Mouse (Mus musculus) embryonic facial prominence, embryonic 11.5 days (tissue): Measurements from ENCODE around the gene Amn. TPM values are rescaled to one million over a fixed set of nuclear protein-coding genes. Genes with fewer than 3 reads are reported as not detected.

Source experiments
- ATAC-seq: fragments of 200-750 bp; cut with Nextera tagmentation; replicated peaks from 2 replicates; pipeline ENCODE4 v1.8.0; 2017; ENCODE audit warnings: low read depth; ENCODE audit not compliant: insufficient number of reproducible peaks, low FRiP score, low TSS enrichment
- DNase-seq: peaks from one replicate; pipeline ENCODE4 v3.0.0-alpha.2; 2015; ENCODE audit warnings: low spot score
- H3K27ac ChIP-seq: fragments of 300-500 bp; sonication (generic); replicated peaks from 2 replicates; pipeline ENCODE4 v1.5.1; 2014; ENCODE audit warnings: mild to moderate bottlenecking, low read depth, low read length, control low read depth
- H3K27me3 ChIP-seq: fragments of 300-500 bp; sonication (generic); 2 replicates; pipeline ENCODE4 v1.6.1; 2014; ENCODE audit warnings: mild to moderate bottlenecking, low read length, moderate library complexity, mixed read lengths; ENCODE audit not compliant: control insufficient read depth, insufficient read depth
- H3K36me3 ChIP-seq: fragments of 300-500 bp; sonication (generic); replicated peaks from 2 replicates; pipeline ENCODE4 v1.6.1; 2014; ENCODE audit warnings: low read depth, mild to moderate bottlenecking, low read length, moderate library complexity, mixed read lengths; ENCODE audit not compliant: control insufficient read depth, insufficient read depth
- H3K4me1 ChIP-seq: fragments of 300-500 bp; sonication (generic); 2 replicates; pipeline ENCODE4 v1.6.1; 2014; ENCODE audit warnings: low read length, mixed read lengths; ENCODE audit not compliant: control insufficient read depth, insufficient read depth
- H3K4me2 ChIP-seq: fragments of 300-500 bp; sonication (generic); 2 replicates; pipeline ENCODE4 v1.6.1; 2014; ENCODE audit warnings: low read depth, mild to moderate bottlenecking, control low read depth, low read length, moderate library complexity
- H3K4me3 ChIP-seq: fragments of 300-500 bp; sonication (generic); 2 replicates; pipeline ENCODE4 v1.5.1; 2014; ENCODE audit warnings: low read depth, low read length, control low read depth
- H3K9ac ChIP-seq: fragments of 300-500 bp; sonication (generic); replicated peaks from 2 replicates; pipeline ENCODE4 v1.6.1; 2014; ENCODE audit warnings: mild to moderate bottlenecking, control low read depth, low read length
- H3K9me3 ChIP-seq: fragments of 300-500 bp; sonication (generic); replicated peaks from 2 replicates; pipeline ENCODE4 v1.6.1; 2016; ENCODE audit warnings: mild to moderate bottlenecking, low read length, inconsistent platforms, mixed read lengths; ENCODE audit not compliant: control insufficient read depth
- WGBS: fragments of 180-500 bp; shearing (Covaris S2); extraction: QIAGEN DNeasy Blood & Tissue Kit; methylation state at CpG from one replicate; pipeline ENCODE4 v1.1.7; 2014; 5-methylcytosine and 5-hydroxymethylcytosine counted together
- polyA plus RNA-seq: library from polyadenylated mRNA; unstranded; fragments of >200 nt; fragmentation: Nextera tagmentation; extraction: Ambion mirVana; gene quantifications from 2 replicates; pipeline ENCODE4 v1.2.1, GENCODE M21; 2014

Gene Amn
- polyA plus RNA-seq, 1 experiment from 2014 or later = 0.28 TPM

DNA sequence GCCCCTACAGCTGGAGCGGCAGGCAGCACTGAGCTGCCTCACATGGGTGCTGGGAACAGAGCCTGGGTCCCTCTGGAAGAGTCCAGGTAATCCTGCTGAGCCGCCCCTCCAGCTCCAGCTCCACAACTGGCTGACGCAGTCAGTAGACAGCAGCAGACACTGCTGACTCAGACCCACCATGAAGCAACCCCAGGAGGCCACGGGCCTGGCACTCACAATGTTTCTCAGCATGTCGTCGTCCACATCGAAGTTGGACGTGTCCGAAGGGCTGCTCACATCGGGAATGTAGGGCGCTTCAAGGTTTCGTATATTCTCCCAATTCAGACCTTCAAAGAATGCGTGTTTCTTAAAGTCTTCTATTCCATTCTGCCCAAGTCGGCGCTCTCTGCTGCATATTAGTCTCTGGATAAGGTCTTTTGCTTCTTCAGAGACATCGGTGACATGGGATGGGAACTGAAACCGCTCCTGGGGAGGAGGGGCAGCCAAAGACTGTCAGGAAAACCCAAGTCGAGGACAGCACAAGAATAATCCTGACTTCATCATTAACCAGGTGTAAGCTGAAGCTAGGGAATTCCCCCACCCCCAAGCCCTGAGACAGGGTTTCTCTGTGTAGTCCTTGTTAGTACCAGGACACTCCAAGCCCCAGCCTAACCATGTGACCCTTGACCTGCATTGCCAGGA, 55.0 kb downstream of the Amn start:
- no peak for ATAC-seq
- H3K27me3 ChIP-seq = no peaks in the 10 kb centered on the region
- no peak overlapping the region for H3K27ac ChIP-seq
- WGBS = 91% methylated on average over 18 of the region's 18 CpGs
- no peak overlapping the region for H3K4me2 ChIP-seq
- no peaks in the 10 kb centered on the region for H3K4me1 ChIP-seq
- H3K36me3 ChIP-seq = peaks cover 22% of the 10 kb centered on the region
- H3K9me3 ChIP-seq = no peaks in the 10 kb centered on the region
- H3K4me3 ChIP-seq = no peak overlapping the region
- no peak for DNase-seq
- H3K9ac ChIP-seq = no peak overlapping the region

Other genes starting within 250 kb of the Amn start
- 13.6 and 16.9 TPM in 2 replicates for gene Rcor1, start 231.7 kb upstream of the Amn start, polyA plus RNA-seq
- 8.3 and 10.2 TPM in 2 replicates for gene Traf3, start 104.7 kb upstream of the Amn start, polyA plus RNA-seq
- not detected in 2 replicates for gene 4930595D18Rik, start 86.6 kb upstream of the Amn start, polyA plus RNA-seq
- gene Cdc42bpb, start 106.6 kb downstream of the Amn start, polyA plus RNA-seq = 19.9 and 24.5 TPM in 2 replicates
- 0.45 TPM in 1 of 2 replicates, not detected in the other for gene Lbhd2, start 135.7 kb downstream of the Amn start, polyA plus RNA-seq
- gene Exoc3l4, start 145.9 kb downstream of the Amn start, polyA plus RNA-seq = 6.3 and 7.3 TPM in 2 replicates
- gene Tnfaip2, start 171.4 kb downstream of the Amn start, polyA plus RNA-seq = 4.6 and 4.8 TPM in 2 replicates
- gene Gm266, start 214.7 kb downstream of the Amn start, polyA plus RNA-seq = 23.9 and 27.9 TPM in 2 replicates